Mouse (Mus musculus): ENCODE results near the gene Gm11555. TPM values are rescaled to one million over a fixed set of nuclear protein-coding genes. Genes with fewer than 3 reads are reported as not detected.

Gene Gm11555
- not detected in 2 replicates for polyA plus RNA-seq (2012; ENCODE audit: low replicate concordance)

GRCm38 (mm10) chr11:99650136-99650535 lies at the start of gene Gm11555:
Gm11555 (minus strand) TSS chr11:99650236.

GRCm38 (mm10) chr11:99690463-99690862 lies 40.4 kb upstream of the Gm11555 start, which contains the start of gene Gm14190:
Gm14190 (minus strand) TSS chr11:99690740.

DNA sequence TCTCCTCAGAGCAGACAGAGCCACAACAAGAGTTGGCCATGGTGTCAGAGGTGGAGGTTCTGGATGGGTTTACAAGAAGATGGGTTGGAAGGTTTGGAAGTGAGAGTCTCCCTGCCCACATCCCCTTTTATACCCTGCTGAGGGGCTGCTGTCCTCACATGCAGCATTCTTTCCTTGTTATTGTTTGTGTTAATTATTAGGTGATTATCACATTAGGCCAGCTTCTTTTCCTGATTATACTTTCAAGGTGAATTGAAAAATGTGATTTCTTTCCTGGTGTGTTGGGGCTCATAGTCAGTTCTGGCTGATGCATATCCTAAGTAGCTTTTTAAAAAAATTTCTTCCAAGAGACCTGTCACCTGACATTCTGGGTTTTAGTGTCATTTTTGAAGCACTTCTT lies 15.8 kb upstream of the Gm11555 start, which contains the start of gene Krtap4-6:
Gene Krtap4-6 (minus strand): TSS at position 101 of the 400 bp plus-strand sequence.

GRCm38 (mm10) chr11:99658467-99659010 lies 8.5 kb upstream of the Gm11555 start, which contains the start of gene Gm11563:
Gm11563 (minus strand) TSS chr11:99658960.

GRCm38 (mm10) chr11:99643635-99644139 lies 6.3 kb downstream of the Gm11555 start, which contains the start of gene Krtap4-7:
Krtap4-7 (minus strand) TSS chr11:99644089.

DNA sequence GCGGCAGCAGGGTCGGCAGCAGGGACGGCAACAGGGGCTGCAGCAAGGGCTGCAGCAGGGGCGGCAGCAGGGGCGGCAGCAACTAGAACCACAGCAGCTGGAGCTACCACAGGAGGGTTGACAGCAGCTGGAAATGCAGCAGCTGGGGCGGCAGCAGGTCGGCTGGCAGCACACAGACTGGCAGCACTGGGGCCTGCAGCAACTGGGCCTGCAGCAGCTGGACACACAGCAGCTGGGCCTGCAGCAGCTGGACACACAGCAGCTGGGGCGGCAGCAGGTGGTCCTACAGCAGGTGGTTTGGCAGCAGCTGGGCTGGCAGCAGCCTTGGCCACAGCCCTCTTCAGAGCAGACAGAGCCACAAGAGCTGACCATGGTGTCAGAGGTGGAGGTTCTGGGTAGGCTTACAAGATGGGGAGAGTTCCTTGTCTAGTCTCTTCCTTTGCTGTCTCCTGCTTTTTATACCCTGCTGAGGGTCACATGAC lies 15.3 kb downstream of the Gm11555 start, which contains the start of gene Krtap4-2:
Gene Krtap4-2 (minus strand): TSS at position 432 of the 482 bp plus-strand sequence.

DNA sequence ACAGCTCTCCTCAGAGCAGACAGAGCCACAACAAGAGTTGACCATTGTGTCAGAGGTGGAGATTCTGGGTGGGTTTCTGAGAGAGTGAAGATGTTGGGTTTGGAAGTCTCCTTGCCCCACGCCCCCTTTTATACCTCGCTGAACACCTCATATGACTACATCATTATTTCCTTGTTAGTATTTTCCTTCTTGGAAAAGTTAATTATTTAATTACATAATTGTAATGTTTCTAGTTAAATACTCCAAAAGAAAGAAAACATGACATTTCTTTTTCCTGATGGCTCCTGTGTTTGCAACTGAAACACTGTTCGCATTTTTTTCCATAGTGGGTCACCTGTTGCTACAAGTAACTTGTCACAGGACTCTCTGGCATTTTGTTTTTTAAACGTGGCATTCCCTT lies 21.9 kb downstream of the Gm11555 start, which contains the start of gene Krtap4-1:
Gene Krtap4-1 (minus strand): TSS at position 101 of the 400 bp plus-strand sequence.

DNA sequence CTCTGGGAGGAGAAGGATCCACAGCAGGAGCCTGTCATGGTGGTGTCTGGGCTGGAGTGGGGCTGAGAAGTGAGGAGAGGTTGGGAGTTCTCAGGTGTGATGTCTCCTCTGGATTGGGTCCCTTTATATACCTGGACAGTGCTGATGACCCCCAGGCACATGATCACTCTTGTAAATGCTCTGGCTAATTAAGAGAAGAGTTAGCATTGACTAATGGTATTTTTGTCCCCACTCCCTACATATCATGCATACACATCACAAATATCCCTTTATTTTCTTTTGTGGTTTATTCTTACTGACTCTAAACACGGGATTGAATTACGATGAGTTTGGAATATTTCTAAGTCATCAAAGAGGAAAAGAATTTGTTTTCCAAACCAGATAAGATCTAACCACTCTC lies 29.7 kb downstream of the Gm11555 start, which contains the start of gene Gm11562:
Gene Gm11562 (minus strand): TSS at position 101 of the 400 bp plus-strand sequence.

DNA sequence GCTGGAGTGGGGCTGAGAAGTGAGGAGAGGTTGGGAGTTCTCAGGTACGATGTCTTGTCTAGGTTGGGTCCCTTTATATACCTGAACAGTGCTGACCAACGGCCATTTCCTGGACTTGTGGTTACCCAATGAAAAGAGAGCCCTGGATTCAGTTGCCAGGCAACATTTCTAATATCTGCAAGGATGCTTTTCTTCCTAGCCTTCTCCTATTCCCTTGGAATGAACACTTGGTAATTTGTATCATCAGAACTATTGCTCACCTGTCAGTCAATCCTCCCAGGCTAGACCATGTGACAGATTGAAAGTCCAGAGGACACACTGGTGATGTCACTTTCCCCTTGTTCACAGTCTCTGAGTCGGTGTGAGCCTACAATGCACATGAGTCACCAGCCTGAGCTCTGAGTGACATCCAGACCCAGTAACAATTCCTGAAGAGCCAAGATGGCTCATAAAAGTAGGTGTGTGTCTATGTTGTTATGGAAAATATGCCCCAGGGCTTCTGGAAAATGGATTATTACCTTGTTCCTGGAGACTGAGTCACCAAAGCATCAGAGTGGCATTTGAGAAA lies 35.2 kb downstream of the Gm11555 start, which contains the start of gene Krtap2-4:
Gene Krtap2-4 (minus strand): TSS at position 51 of the 568 bp plus-strand sequence.

DNA sequence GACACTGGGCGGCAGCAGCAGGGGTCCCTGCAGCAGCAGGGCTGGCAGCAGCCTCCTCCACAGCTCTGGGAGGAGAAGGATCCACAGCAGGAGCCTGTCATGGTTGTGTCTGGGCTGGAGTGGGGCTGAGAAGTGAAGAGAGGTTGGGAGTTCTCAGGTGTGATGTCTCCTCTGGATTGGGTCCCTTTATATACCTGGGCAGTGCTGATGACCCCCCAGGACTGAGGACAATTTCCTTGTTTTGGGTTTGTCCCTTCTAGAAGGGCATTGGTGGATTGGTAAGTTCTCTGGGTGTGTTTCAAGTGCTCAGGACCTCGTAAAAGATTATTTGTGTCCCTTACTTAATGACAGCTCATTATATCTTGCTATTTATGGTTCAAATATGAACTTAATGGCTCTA lies 39.9 kb downstream of the Gm11555 start, which contains the start of gene Gm11937:
Gene Gm11937 (minus strand): TSS at position 101 of the 400 bp plus-strand sequence.

DNA sequence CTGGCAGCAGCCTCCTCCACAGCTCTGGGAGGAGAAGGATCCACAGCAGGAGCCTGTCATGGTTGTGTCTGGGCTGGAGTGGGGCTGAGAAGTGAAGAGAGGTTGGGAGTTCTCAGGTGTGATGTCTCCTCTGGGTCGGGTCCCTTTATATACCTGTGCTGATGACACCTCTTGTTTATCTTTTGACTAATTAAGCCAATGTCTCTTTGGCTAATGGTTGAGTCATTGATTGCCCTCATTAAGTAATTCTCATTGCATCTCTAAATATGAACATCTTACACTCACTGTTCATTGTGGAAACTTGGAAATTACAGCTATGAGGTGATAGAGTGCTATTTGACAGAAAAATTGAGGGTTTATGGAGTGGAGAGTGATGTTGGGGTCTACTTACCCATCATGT lies 46.8 kb downstream of the Gm11555 start, which contains the start of gene Gm11938:
Gene Gm11938 (minus strand): TSS at position 101 of the 400 bp plus-strand sequence.

Other genes with a start within 250 kb of the Gm11555 start
- not detected in 2 replicates for gene Krt12, start 228.0 kb downstream of the Gm11555 start, polyA plus RNA-seq (2012; ENCODE audit: low replicate concordance)
- gene Krt20, start 212.1 kb downstream of the Gm11555 start, polyA plus RNA-seq (2012; ENCODE audit: low replicate concordance) = not detected in 2 replicates
- not detected in 2 replicates for gene Krt23, start 157.1 kb downstream of the Gm11555 start, polyA plus RNA-seq (2012; ENCODE audit: low replicate concordance)
- not detected in 2 replicates for gene Krt39, start 128.9 kb downstream of the Gm11555 start, polyA plus RNA-seq (2012; ENCODE audit: low replicate concordance)
- not detected in 2 replicates for gene Krt40, start 107.1 kb downstream of the Gm11555 start, polyA plus RNA-seq (2012; ENCODE audit: low replicate concordance)
- gene Krtap3-3, start 99.4 kb downstream of the Gm11555 start, polyA plus RNA-seq (2012; ENCODE audit: low replicate concordance) = not detected in 2 replicates
- not detected in 2 replicates for gene Krtap3-2, start 93.4 kb downstream of the Gm11555 start, polyA plus RNA-seq (2012; ENCODE audit: low replicate concordance)
- not detected in 2 replicates for gene Gm11939, start 90.8 kb downstream of the Gm11555 start, polyA plus RNA-seq (2012; ENCODE audit: low replicate concordance)
- gene Krtap3-1, start 83.6 kb downstream of the Gm11555 start, polyA plus RNA-seq (2012; ENCODE audit: low replicate concordance) = not detected in 2 replicates
- not detected in 2 replicates for gene Krtap1-5, start 69.2 kb downstream of the Gm11555 start, polyA plus RNA-seq (2012; ENCODE audit: low replicate concordance)
- gene Krtap1-4, start 66.6 kb downstream of the Gm11555 start, polyA plus RNA-seq (2012; ENCODE audit: low replicate concordance) = not detected in 2 replicates
- gene Krtap1-3, start 58.9 kb downstream of the Gm11555 start, polyA plus RNA-seq (2012; ENCODE audit: low replicate concordance) = not detected in 2 replicates
- gene Krtap9-3, start 52.1 kb downstream of the Gm11555 start, polyA plus RNA-seq (2012; ENCODE audit: low replicate concordance) = not detected in 2 replicates
- not detected in 2 replicates for gene Gm11938, start 46.9 kb downstream of the Gm11555 start, polyA plus RNA-seq (2012; ENCODE audit: low replicate concordance)
- gene Gm11937, start 40.0 kb downstream of the Gm11555 start, polyA plus RNA-seq (2012; ENCODE audit: low replicate concordance) = not detected in 2 replicates
- gene Krtap2-4, start 35.4 kb downstream of the Gm11555 start, polyA plus RNA-seq (2012; ENCODE audit: low replicate concordance) = not detected in 2 replicates
- gene Gm11562, start 29.8 kb downstream of the Gm11555 start, polyA plus RNA-seq (2012; ENCODE audit: low replicate concordance) = not detected in 2 replicates
- gene Krtap4-1, start 22.0 kb downstream of the Gm11555 start, polyA plus RNA-seq (2012; ENCODE audit: low replicate concordance) = not detected in 2 replicates
- gene Krtap4-2, start 15.2 kb downstream of the Gm11555 start, polyA plus RNA-seq (2012; ENCODE audit: low replicate concordance) = not detected in 2 replicates
- not detected in 2 replicates for gene Krtap4-7, start 6.1 kb downstream of the Gm11555 start, polyA plus RNA-seq (2012; ENCODE audit: low replicate concordance)
- gene Gm11563, start 8.7 kb upstream of the Gm11555 start, polyA plus RNA-seq (2012; ENCODE audit: low replicate concordance) = not detected in 2 replicates
- not detected in 2 replicates for gene Krtap4-6, start 15.7 kb upstream of the Gm11555 start, polyA plus RNA-seq (2012; ENCODE audit: low replicate concordance)
- gene Gm14190, start 40.5 kb upstream of the Gm11555 start, polyA plus RNA-seq (2012; ENCODE audit: low replicate concordance) = not detected in 2 replicates
- gene Gm14180, start 84.1 kb upstream of the Gm11555 start, polyA plus RNA-seq (2012; ENCODE audit: low replicate concordance) = not detected in 2 replicates
- gene Gm11595, start 122.7 kb upstream of the Gm11555 start, polyA plus RNA-seq (2012; ENCODE audit: low replicate concordance) = not detected in 2 replicates
- not detected in 2 replicates for gene Krtap4-8, start 130.5 kb upstream of the Gm11555 start, polyA plus RNA-seq (2012; ENCODE audit: low replicate concordance)
- gene Krtap4-9, start 135.0 kb upstream of the Gm11555 start, polyA plus RNA-seq (2012; ENCODE audit: low replicate concordance) = not detected in 2 replicates
- gene Gm11596, start 143.2 kb upstream of the Gm11555 start, polyA plus RNA-seq (2012; ENCODE audit: low replicate concordance) = not detected in 2 replicates
- 0.86 TPM in 1 of 2 replicates, not detected in the other for gene Gm11569, start 148.7 kb upstream of the Gm11555 start, polyA plus RNA-seq (2012; ENCODE audit: low replicate concordance)
- gene Gm11554, start 154.2 kb upstream of the Gm11555 start, polyA plus RNA-seq (2012; ENCODE audit: low replicate concordance) = not detected in 2 replicates
- gene Krtap4-13, start 159.7 kb upstream of the Gm11555 start, polyA plus RNA-seq (2012; ENCODE audit: low replicate concordance) = not detected in 2 replicates
- gene Gm11564, start 165.4 kb upstream of the Gm11555 start, polyA plus RNA-seq (2012; ENCODE audit: low replicate concordance) = not detected in 2 replicates
- not detected in 2 replicates for gene 2300003K06Rik, start 187.8 kb upstream of the Gm11555 start, polyA plus RNA-seq (2012; ENCODE audit: low replicate concordance)
- not detected in 2 replicates for gene Krtap4-16, start 201.4 kb upstream of the Gm11555 start, polyA plus RNA-seq (2012; ENCODE audit: low replicate concordance)
- not detected in 2 replicates for gene Gm11568, start 207.7 kb upstream of the Gm11555 start, polyA plus RNA-seq (2012; ENCODE audit: low replicate concordance)
- gene Gm11559, start 214.2 kb upstream of the Gm11555 start, polyA plus RNA-seq (2012; ENCODE audit: low replicate concordance) = not detected in 2 replicates
- gene Krtap9-1, start 223.2 kb upstream of the Gm11555 start, polyA plus RNA-seq (2012; ENCODE audit: low replicate concordance) = not detected in 2 replicates
- gene Gm11567, start 229.0 kb upstream of the Gm11555 start, polyA plus RNA-seq (2012; ENCODE audit: low replicate concordance) = not detected in 2 replicates

All from leukemia stem cell, adult 10-12 weeks (primary cell).